Mouse (Mus musculus) CD8-positive naive resting alpha-beta T cell, adult 2 months (primary cell): ENCODE results near the gene Vmn2r93.

ENCODE experiments used
- DNase-seq, 2 experiments: peaks; one replicate each; pipeline ENCODE4 v3.0.0; 2022; ENCODE audit warnings: low read depth in 2 of 2, low spot score in 2 of 2

The Vmn2r93 gene

DNA sequence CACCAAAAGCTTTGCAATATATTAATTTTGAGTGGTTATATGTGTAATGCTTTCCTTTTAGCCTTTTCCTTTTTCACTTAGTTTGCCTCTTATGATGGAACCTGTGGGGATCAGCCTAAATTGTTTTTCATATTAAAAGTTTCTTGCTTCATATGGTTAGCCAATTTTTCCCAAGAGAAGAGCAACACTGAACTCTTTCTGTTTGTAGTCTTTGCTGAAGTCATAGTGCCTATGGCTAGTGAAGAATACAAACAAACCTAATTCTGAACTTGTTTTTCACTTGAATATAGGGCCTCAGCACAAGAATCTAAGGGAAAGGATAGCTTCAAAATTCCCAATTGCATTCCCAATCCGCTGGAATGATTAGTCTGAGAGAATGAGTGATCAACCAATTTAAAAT lies at the start of gene Vmn2r93:
TSS of gene Vmn2r93 (plus strand) at position 301 of the 400 bp plus-strand sequence.
- no peak for DNase-seq

DNA sequence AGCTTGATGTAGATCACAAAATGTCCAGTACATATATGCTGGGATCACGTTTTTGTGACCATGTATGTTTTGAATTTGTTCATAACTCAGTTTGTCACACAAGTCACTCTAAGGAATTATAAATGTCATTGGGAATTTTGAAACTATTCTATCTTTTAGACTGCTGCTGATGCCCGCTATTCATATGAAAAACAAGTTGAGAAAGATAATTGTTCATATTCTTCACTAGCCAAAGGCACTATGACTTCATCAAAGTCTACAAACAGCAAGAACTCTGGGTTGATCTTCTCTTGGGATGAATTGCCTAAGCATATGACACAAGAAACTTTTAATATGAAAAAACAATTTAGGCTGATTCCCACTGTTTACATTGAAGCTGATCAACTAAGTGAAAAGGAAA lies 20.2 kb upstream of the Vmn2r93 start, which contains the start of gene Vmn2r94:
TSS of gene Vmn2r94 (minus strand) at position 101 of the 400 bp plus-strand sequence.
- DNase-seq, result no peak

DNA sequence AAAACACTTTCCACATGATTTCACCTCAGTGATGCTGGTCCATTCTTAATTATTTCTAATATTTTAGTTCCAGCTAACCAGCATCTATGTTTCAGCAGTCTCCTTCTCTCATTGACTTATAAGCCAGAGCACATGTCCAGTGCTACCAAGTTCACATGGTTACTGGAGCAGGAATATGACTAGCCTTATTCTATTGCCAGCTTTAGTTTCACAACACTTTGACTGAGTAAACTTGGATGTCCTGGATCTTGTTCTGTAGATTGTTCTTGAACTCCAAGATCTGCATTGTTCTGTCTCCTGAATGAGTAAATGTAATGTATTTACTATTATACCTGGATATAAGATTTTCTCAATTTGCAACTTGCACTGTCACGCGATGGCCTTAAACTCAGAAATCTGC lies 25.1 kb downstream of the Vmn2r93 start:
- DNase-seq, result no peak

DNA sequence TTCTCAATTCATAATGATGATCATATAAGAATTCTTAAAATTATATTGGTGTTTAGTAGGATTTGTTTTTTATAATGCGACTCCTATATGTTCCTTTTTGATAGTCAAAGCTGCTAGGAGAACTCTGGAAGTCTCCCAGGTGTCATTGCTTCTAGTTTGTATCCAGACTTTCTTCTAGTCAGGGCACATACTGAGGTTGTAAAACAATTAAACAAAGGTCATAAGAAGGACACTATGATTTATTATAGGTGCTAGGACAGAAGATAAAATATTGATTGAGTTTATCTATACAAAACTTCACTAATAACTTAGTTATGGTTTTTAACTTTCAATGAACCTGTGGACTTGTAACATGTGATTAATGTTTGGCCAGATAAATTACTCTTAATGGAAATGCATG lies 62.1 kb downstream of the Vmn2r93 start:
- no peak for DNase-seq

DNA sequence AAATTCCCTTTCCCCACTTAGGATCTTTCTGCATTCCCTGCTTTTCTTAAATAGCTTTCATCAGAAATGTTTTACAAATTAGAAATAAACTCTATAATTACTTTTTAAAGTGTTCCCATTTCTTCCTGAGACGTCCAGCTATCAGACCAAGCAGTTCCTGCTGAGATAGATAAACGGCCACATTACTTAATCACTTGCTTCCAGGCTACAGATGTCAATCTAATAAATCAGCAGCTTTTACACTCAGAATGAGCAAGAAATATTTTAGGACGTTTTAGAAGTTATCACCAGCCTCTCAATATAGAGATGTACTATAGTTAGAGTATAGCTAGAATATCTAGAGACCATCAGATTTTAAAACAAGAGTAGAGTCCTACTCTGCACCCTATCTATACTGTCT lies 62.7 kb downstream of the Vmn2r93 start:
- no peak for DNase-seq
